Mouse (Mus musculus): ENCODE measurements around the gene Olfr1298. TPM values are rescaled to one million over a fixed set of nuclear protein-coding genes. Genes with fewer than 3 reads are reported as not detected.

The Olfr1298 gene
- not detected for polyA plus RNA-seq (2014; fragmentation: Illumina TruSeq; extraction: RNeasy Lipid Tissue Mini Kit (QIAGEN cat#74804))

DNA sequence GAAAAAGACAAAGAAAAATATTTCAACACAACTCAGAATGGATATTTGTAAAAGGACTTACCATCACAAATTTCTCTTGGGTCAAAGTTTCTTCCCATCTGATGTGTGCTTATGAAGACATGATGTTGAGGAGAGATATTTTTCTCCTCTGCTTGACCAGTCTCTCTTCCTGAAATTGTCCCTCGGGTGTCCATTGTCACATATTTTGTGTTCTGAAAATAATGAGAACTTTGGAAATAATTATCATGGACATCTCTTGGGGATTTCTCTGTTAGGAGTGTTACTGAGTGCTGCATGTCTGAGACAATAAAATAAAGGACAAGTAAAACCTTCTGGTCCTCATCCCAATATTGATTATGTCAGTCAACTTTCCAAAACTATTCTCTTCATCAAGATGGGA lies at the start of gene Olfr1298:
TSS of gene Olfr1298 (minus strand) at position 101 of the 400 bp plus-strand sequence.

DNA sequence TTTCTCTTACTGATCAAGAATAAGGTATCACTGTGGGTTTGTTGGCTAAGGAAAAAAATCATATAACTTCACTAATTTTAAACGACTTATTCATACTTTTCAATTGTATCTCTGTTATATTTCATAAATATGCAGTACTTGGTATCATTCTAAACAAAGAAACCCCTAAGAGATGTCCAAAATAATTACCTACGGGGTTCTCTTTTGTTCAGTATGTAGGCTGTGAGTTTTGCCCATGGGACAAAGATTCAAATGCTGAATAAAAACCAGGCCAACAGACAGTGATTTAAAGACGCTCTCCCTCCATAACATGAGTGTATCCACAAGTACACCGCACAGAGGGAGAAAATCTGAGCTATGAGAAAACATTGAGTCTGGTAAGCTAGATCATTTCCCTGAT lies 12.1 kb upstream of the Olfr1298 start, which contains the start of gene Olfr1299:
TSS of gene Olfr1299 (plus strand) at position 301 of the 400 bp plus-strand sequence.

DNA sequence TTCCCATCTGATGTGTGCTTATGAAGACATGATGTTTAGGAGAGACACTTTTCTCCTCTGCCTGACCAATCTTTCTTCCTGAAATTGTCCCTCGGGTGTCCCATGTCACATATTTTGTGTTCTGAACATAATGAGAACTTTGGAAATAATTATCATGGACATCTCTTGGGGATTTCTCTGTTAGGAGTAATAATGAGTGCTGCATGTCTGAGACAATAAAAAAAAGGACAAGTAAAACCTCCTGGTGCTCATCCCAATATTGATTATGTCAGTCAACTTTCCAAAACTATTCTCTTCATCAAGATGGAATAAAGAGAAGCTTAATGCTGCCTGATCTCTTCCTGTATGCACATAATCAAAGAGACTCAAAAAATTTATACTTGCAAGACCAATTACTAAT lies 22.6 kb downstream of the Olfr1298 start, which contains the start of gene Olfr1297:
TSS of gene Olfr1297 (minus strand) at position 101 of the 400 bp plus-strand sequence.

Other genes with a start within 250 kb of the Olfr1298 start
- not detected for gene Olfr1286, start 226.1 kb downstream of the Olfr1298 start, polyA plus RNA-seq (2014; fragmentation: Illumina TruSeq; extraction: RNeasy Lipid Tissue Mini Kit (QIAGEN cat#74804))
- gene Olfr1287, start 200.1 kb downstream of the Olfr1298 start, polyA plus RNA-seq (2014; fragmentation: Illumina TruSeq; extraction: RNeasy Lipid Tissue Mini Kit (QIAGEN cat#74804)): not detected
- not detected for gene Olfr1288, start 175.1 kb downstream of the Olfr1298 start, polyA plus RNA-seq (2014; fragmentation: Illumina TruSeq; extraction: RNeasy Lipid Tissue Mini Kit (QIAGEN cat#74804))
- gene Olfr1289, start 168.4 kb downstream of the Olfr1298 start, polyA plus RNA-seq (2014; fragmentation: Illumina TruSeq; extraction: RNeasy Lipid Tissue Mini Kit (QIAGEN cat#74804)): not detected
- not detected for gene Olfr1290, start 155.4 kb downstream of the Olfr1298 start, polyA plus RNA-seq (2014; fragmentation: Illumina TruSeq; extraction: RNeasy Lipid Tissue Mini Kit (QIAGEN cat#74804))
- not detected for gene Olfr1291-ps1, start 152.0 kb downstream of the Olfr1298 start, polyA plus RNA-seq (2014; fragmentation: Illumina TruSeq; extraction: RNeasy Lipid Tissue Mini Kit (QIAGEN cat#74804))
- not detected for gene Olfr1293-ps, start 124.0 kb downstream of the Olfr1298 start, polyA plus RNA-seq (2014; fragmentation: Illumina TruSeq; extraction: RNeasy Lipid Tissue Mini Kit (QIAGEN cat#74804))
- not detected for gene Olfr1294, start 108.9 kb downstream of the Olfr1298 start, polyA plus RNA-seq (2014; fragmentation: Illumina TruSeq; extraction: RNeasy Lipid Tissue Mini Kit (QIAGEN cat#74804))
- gene Olfr1295, start 79.5 kb downstream of the Olfr1298 start, polyA plus RNA-seq (2014; fragmentation: Illumina TruSeq; extraction: RNeasy Lipid Tissue Mini Kit (QIAGEN cat#74804)): not detected
- gene Olfr1297, start 22.7 kb downstream of the Olfr1298 start, polyA plus RNA-seq (2014; fragmentation: Illumina TruSeq; extraction: RNeasy Lipid Tissue Mini Kit (QIAGEN cat#74804)): not detected
- gene Olfr1299, start 12.2 kb upstream of the Olfr1298 start, polyA plus RNA-seq (2014; fragmentation: Illumina TruSeq; extraction: RNeasy Lipid Tissue Mini Kit (QIAGEN cat#74804)): not detected
- not detected for gene Olfr1301, start 101.8 kb upstream of the Olfr1298 start, polyA plus RNA-seq (2014; fragmentation: Illumina TruSeq; extraction: RNeasy Lipid Tissue Mini Kit (QIAGEN cat#74804))
- not detected for gene Olfr1302, start 128.2 kb upstream of the Olfr1298 start, polyA plus RNA-seq (2014; fragmentation: Illumina TruSeq; extraction: RNeasy Lipid Tissue Mini Kit (QIAGEN cat#74804))
- not detected for gene Olfr1303, start 171.1 kb upstream of the Olfr1298 start, polyA plus RNA-seq (2014; fragmentation: Illumina TruSeq; extraction: RNeasy Lipid Tissue Mini Kit (QIAGEN cat#74804))
- not detected for gene Olfr1305, start 227.9 kb upstream of the Olfr1298 start, polyA plus RNA-seq (2014; fragmentation: Illumina TruSeq; extraction: RNeasy Lipid Tissue Mini Kit (QIAGEN cat#74804))